Mouse (Mus musculus): ENCODE results near the gene Arhgdia.

DNA sequence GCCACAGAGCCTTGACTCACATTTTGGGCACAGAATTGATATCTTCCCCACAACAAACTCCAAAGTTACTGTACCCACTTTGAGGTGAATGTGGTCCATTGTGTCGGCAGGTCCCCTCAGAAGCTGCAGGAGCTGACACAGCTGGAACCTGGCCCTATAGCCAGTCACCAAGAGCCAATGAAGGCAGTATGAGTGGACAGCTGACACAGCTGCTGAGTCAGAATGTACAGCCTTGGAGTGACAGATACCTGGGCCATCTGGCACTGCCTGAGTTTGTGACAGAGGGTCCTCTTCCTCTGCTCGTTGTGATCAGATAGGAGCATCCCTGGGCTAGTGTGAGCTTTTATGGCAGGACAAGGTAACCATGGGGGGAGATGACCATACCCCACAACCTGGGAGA is 26.2 kb downstream of the Arhgdia start:
- no peak for TF ChIP-seq CTCF (IDR thresholded peaks at IDR 0.05; ENCODE audit: low read depth)
- TF ChIP-seq EP300 (IDR thresholded peaks at IDR 0.05; ENCODE audit: low read depth) = no peak

Data from liver, embryonic 14.5 days (tissue).